In genomic region chr3:133234821-133235295, GRCm38 (mm10) we compare ENCODE assay signal across 11 mouse cellular contexts. TPM values are rescaled to one million over a fixed set of nuclear protein-coding genes. Genes with fewer than 3 reads are reported as not detected.
A peak's percentile ranks its signal among the peaks of the same experiment; 100 is the strongest.
DNase-seq lines count a peak whose midpoint lies in the region; ATAC-seq and TF ChIP-seq lines count a peak whose summit lies in the region.
"Had no signal": no experiment of that assay in that cellular context is flagged by ENCODE, and none has a peak within 500 bp of the region (broad histone marks: within the 10 kb centered on the region; RNA-seq: fewer than 3 reads in every experiment).

TSS of gene Arhgef38 (minus strand) at chr3:133234949.

- peak; percentile 12 for DNase-seq in urinary bladder, postnatal 14 days (ENCODE audit: low spot score)
- DNase-seq in urinary bladder, postnatal 25 days (ENCODE audit: low spot score), result no peak
- DNase-seq in kidney, adult 2 months, result peak; percentile 87
- peak; percentile 70 for DNase-seq in lung, embryonic 14.5 days
- DNase-seq in stomach, postnatal 0 days (ENCODE audit: low spot score), result peak; percentile 82
- DNase-seq in layer of hippocampus, postnatal 36 days, result no peak
- no peak for DNase-seq in liver, embryonic 11.5 days (ENCODE audit: low spot score)
- DNase-seq: heart, postnatal 14 days; liver, postnatal 0 days had no signal

- no peak within 1 kb of the TSS for H3K9ac ChIP-seq in lung, embryonic 14.5 days
- no peak within 1 kb of the TSS; the same call in 1 of the 2 replicates for H3K9ac ChIP-seq in stomach, postnatal 0 days (ENCODE audit: low read length)
- no peak within 1 kb of the TSS for H3K9ac ChIP-seq in liver, embryonic 11.5 days (ENCODE audit: low read depth, low read length)
- H3K9ac ChIP-seq: liver, postnatal 0 days had no signal

- TF ChIP-seq CTCF in kidney, adult 2 months (conservative IDR thresholded peaks at IDR 0.05; ENCODE audit: insufficient read depth, insufficient read length, low read depth, low read length), result no peak
- TF ChIP-seq CTCF in lung, embryonic 14.5 days (IDR thresholded peaks at IDR 0.05; ENCODE audit: low read depth), result no peak
- TF ChIP-seq CTCF in stomach, postnatal 0 days (IDR thresholded peaks at IDR 0.05; ENCODE audit: low read depth), result no peak

- H3K27me3 ChIP-seq in kidney, adult 2 months (replicated peaks; ENCODE audit: control insufficient read depth, insufficient read depth, low read length), result no peaks in the 10 kb centered on the region
- H3K27me3 ChIP-seq in lung, embryonic 14.5 days (ENCODE audit: insufficient read depth, low read length), result no peaks in the 10 kb centered on the region
- no peaks in the 10 kb centered on the region for H3K27me3 ChIP-seq in stomach, postnatal 0 days (ENCODE audit: control insufficient read depth, insufficient read depth, low read length)
- no peaks in the 10 kb centered on the region for H3K27me3 ChIP-seq in liver, embryonic 11.5 days (replicated peaks; ENCODE audit: control insufficient read depth, insufficient read depth, low read length)

- no peaks in the 10 kb centered on the region for H3K36me3 ChIP-seq in kidney, adult 2 months (ENCODE audit: control insufficient read depth, insufficient read depth, low read length)
- no peaks in the 10 kb centered on the region for H3K36me3 ChIP-seq in lung, embryonic 14.5 days (ENCODE audit: insufficient read depth)
- no peaks in the 10 kb centered on the region for H3K36me3 ChIP-seq in stomach, postnatal 0 days (ENCODE audit: control insufficient read depth, insufficient read depth, low read length)
- no peaks in the 10 kb centered on the region for H3K36me3 ChIP-seq in liver, embryonic 11.5 days (ENCODE audit: control insufficient read depth, insufficient read depth, low read length)

- TF ChIP-seq POLR2A in kidney, adult 2 months (IDR thresholded peaks at IDR 0.05; ENCODE audit: low read depth, low read length), result no peak

- peak within 1 kb of the TSS; percentile 82 for H3K27ac ChIP-seq in kidney, adult 2 months (ENCODE audit: insufficient read depth, low read depth, low read length)
- H3K27ac ChIP-seq in lung, embryonic 14.5 days (ENCODE audit: low read depth), result peak within 1 kb of the TSS; percentile 30; the same call in 1 of the 2 replicates
- peak within 1 kb of the TSS; percentile 49 for H3K27ac ChIP-seq in stomach, postnatal 0 days (replicated peaks)
- no peak within 1 kb of the TSS for H3K27ac ChIP-seq in liver, embryonic 11.5 days (ENCODE audit: low read depth, low read length)

- no peak for TF ChIP-seq EP300 in stomach, postnatal 0 days (optimal IDR thresholded peaks at IDR 0.05)

- peak within 1 kb of the TSS; percentile 59 for H3K4me3 ChIP-seq in kidney, adult 2 months (ENCODE audit: insufficient read depth, low read depth, low read length)
- no peak within 1 kb of the TSS for H3K4me3 ChIP-seq in lung, embryonic 14.5 days (ENCODE audit: low read depth, low read length)
- H3K4me3 ChIP-seq in stomach, postnatal 0 days (ENCODE audit: low read depth, low read length), result peak within 1 kb of the TSS; percentile 17; the same call in 1 of the 2 replicates
- no peak within 1 kb of the TSS for H3K4me3 ChIP-seq in liver, embryonic 11.5 days (ENCODE audit: low read depth, low read length)

- no peaks in the 10 kb centered on the region for H3K9me3 ChIP-seq in lung, embryonic 14.5 days (ENCODE audit: low read depth, low read length)
- H3K9me3 ChIP-seq in stomach, postnatal 0 days (ENCODE audit: control insufficient read depth, low read length), result no peaks in the 10 kb centered on the region
- H3K9me3 ChIP-seq in liver, embryonic 11.5 days (ENCODE audit: control insufficient read depth, low read length), result no peaks in the 10 kb centered on the region

- peak; percentile 95 for ATAC-seq in lung, embryonic 14.5 days (ENCODE audit: insufficient read depth)
- ATAC-seq in stomach, postnatal 0 days (ENCODE audit: low FRiP score, low TSS enrichment), result peak; percentile 96
- ATAC-seq in liver, embryonic 11.5 days (replicated peaks; ENCODE audit: low FRiP score), result no peak
- no peak for ATAC-seq in monocyte, adult 5-6 weeks (replicated peaks; ENCODE audit: insufficient number of reproducible peaks, low FRiP score, low TSS enrichment, poor library complexity, severe bottlenecking)
- ATAC-seq: liver, postnatal 0 days had no signal

- WGBS in kidney, adult 2 months, result 36% methylated on average over 12 of the region's 12 CpGs
- 44% methylated on average over 12 of the region's 12 CpGs for WGBS in lung, embryonic 14.5 days
- 41% methylated on average over 11 of the region's 12 CpGs for WGBS in stomach, postnatal 0 days
- 57% methylated on average over 12 of the region's 12 CpGs for WGBS in liver, embryonic 11.5 days

- peak within 1 kb of the TSS; percentile 30 for H3K4me2 ChIP-seq in lung, embryonic 14.5 days
- peak within 1 kb of the TSS; percentile 41 for H3K4me2 ChIP-seq in stomach, postnatal 0 days (replicated peaks; ENCODE audit: low read depth)
- H3K4me2 ChIP-seq in liver, embryonic 11.5 days, result no peak within 1 kb of the TSS

- H3K4me1 ChIP-seq in kidney, adult 2 months (ENCODE audit: control insufficient read depth, insufficient read depth, low read length), result peaks cover 16% of the 10 kb centered on the region
- no peaks in the 10 kb centered on the region for H3K4me1 ChIP-seq in lung, embryonic 14.5 days (ENCODE audit: insufficient read depth)
- H3K4me1 ChIP-seq in stomach, postnatal 0 days (replicated peaks; ENCODE audit: control insufficient read depth, insufficient read depth), result no peaks in the 10 kb centered on the region
- H3K4me1 ChIP-seq in liver, embryonic 11.5 days (replicated peaks; ENCODE audit: control insufficient read depth, insufficient read depth, low read length), result no peaks in the 10 kb centered on the region

RNA-seq across cellular contexts. Expression of gene Arhgef38, which starts in this region (rescaled TPM):
- polyA plus RNA-seq in kidney, adult 2 months (2012; rRNA removed), result 1.5 and 1.7 TPM in 2 replicates
- 0.89 and 1.1 TPM in 2 replicates for polyA plus RNA-seq in lung, embryonic 14.5 days (2014; fragmentation: Nextera tagmentation; extraction: Ambion mirVana)
- polyA plus RNA-seq in stomach, postnatal 0 days (2015; fragmentation: Nextera tagmentation; extraction: Ambion mirVana), result 0.23 and 0.53 TPM in 2 replicates
- not detected for total RNA-seq in layer of hippocampus, postnatal 36 days (2021)
- not detected in 2 replicates for polyA plus RNA-seq in liver, embryonic 11.5 days (2014; fragmentation: Nextera tagmentation; extraction: Ambion mirVana)
- total RNA-seq in monocyte, adult 5-6 weeks (2017), result not detected in 3 replicates
- total RNA-seq: gastrocnemius, adult 18-20 months had no signal

Comparison
In these comparisons a context has a peak if more than half of its experiments do, and no peak if none do; other contexts are left out.
1. DNase-seq: peak in urinary bladder, postnatal 14 days (single experiment), kidney, adult 2 months (single experiment) and lung, embryonic 14.5 days (single experiment); none in urinary bladder, postnatal 25 days (single experiment), layer of hippocampus, postnatal 36 days (0 of 2) and liver, embryonic 11.5 days (single experiment).
2. Peak in DNase-seq, ATAC-seq, H3K4me3 ChIP-seq, H3K27ac ChIP-seq and H3K4me2 ChIP-seq in stomach, postnatal 0 days; RNA of the gene not detected or under 1 TPM.